Mouse (Mus musculus) erythroblast, adult 5-6 weeks (primary cell): ENCODE results near the gene Pnmal2. TPM values are rescaled to one million over a fixed set of nuclear protein-coding genes. Genes with fewer than 3 reads are reported as not detected.

ENCODE experiments used
- ATAC-seq: replicated peaks from 2 replicates; pipeline ENCODE4 v1.8.0; 2016; ENCODE audit warnings: moderate number of reproducible peaks, mild to moderate bottlenecking, moderate TSS enrichment, inconsistent platforms; ENCODE audit not compliant: poor library complexity, low FRiP score, severe bottlenecking
- total RNA-seq, 2 experiments: library from RNA; stranded (forward) in 1 of 2; stranded (reverse) in 1 of 2; fragments of 150-400 nt in 1 of 2; fragments of 200-764, 138-1000 nt in 1 of 2; gene quantifications; 2 replicates each; pipeline versions ENCODE4 v1.2.3 to v1.2.4; 2015 to 2017; ENCODE audit warnings: low replicate concordance in 2 of 2

The Pnmal2 gene
- total RNA-seq (2015; ENCODE audit: low replicate concordance) (not detected in 2 replicates), total RNA-seq (2017; ENCODE audit: low replicate concordance) (not detected in 2 replicates)

DNA sequence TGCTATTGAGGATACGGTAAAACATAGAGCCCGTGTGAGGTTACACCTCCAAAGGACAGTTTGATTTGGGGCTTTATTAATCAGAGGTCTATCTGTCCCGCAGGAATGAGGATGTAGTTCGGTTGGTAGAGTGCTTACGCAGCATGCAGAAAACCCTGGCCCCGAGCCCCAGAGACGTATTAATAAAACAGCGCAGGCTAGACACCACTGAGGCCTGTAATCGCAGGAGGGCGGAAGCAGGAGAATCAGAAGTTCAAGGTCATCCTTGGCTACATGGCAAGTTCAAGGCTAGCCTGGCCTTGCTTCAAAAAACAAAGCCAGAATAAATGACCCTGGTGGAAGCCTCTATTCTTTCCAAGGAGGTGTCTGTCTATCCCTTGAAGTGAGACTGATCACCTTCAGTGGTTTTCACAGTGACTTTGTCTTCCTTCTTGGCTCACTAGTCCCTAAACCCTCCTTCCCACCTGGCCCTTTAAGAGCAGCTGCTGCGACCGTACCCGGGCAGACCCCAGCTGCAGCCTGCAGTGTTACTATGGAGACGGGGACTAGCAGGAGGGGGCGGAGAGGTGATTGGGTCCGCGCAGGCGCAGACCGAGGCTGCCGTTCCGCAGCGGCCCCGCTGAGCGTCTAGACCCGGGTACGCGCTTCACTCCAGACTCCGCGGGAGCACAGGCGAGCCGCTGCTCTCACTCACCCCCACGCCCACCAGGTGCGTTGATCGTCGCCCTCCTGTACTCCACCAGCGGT lies at the start of gene Pnmal2:
Pnmal2 (plus strand) TSS at position 622 of the 747 bp plus-strand sequence.
- ATAC-seq: no peak

DNA sequence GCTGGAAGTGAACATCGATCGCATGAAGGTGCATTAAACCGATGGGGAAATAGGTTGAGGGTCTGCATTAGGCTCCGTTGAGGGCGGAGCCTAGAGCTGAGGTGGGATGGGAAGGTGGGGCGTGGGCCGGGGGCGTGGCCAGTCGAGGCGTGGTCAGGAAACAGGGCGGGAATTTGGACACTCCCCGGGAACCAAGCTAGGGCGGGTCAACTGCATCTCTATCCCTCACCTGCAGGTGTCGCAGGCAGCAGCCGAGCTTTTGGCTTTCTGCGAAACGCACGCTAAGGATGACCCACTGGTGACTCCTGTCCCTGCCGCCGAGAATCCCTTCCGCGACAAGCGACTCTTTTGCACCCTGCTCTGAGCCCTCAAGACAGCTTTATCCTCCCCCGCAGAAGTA lies 49.5 kb upstream of the Pnmal2 start:
- peak; percentile 73 for ATAC-seq

DNA sequence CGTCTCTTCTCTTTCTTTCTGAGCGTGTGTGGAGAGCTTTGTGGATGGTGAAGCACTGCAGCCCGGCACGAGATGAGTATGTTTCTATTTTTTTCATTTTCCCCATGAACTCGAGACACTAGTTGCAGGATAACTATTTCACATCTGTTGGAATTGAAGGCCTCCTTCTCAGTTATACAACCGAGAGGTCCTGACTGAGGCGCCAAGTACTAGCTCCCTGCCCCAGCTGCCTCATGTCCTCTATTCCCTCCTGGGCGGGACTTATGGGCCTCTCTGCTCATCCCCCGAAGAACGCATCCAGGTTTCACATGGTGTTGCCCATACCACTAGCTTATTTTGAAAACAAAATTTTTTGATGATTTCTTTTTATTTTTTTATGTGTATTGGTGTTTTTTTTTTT lies 49.0 kb upstream of the Pnmal2 start:
- ATAC-seq: no peak

DNA sequence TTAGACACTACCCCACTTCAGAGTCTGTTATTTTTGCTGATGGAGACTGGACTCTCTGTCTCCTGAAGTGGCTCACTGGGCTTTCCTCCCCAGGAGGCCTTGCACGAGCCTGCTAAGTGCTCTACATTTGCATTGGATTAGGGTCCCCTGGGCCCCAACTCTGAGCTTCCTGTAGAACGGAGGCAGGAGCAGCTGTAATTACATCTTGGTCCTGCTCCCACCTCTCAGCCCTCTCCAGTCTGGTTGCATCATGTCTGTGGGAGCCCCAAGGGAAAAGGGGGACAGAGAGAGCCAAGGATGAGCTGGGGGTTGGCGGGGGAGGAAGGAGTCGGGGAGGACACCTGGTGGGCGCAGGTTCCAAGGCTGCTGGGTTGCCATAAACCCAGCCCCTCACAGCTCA lies 44.0 kb upstream of the Pnmal2 start:
- no peak for ATAC-seq

DNA sequence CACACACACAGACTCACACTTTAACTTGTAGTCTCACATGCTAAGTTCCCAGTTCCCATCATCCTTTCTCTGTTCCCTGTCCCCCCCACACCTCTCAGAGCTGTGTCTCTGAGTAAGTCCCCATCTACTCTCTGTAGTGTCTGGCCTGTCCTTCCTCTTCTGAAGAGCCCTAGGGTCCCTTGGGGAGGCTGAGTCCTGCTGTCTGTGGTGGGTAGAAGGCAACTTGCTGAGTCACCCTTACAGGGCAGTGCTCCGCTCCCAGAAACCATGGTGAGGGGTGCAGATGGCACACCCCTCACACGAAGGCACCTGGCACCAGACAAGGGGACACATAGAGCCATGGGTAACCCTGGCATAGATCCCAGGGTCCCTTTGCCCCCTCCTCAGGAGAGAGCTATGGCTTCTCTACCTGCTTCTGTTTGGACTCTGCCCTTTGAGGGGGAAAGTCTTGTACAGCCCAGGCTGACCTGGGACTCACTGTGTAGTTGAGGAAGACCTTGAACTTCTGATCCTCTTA lies 41.0 kb upstream of the Pnmal2 start:
- no peak for ATAC-seq

DNA sequence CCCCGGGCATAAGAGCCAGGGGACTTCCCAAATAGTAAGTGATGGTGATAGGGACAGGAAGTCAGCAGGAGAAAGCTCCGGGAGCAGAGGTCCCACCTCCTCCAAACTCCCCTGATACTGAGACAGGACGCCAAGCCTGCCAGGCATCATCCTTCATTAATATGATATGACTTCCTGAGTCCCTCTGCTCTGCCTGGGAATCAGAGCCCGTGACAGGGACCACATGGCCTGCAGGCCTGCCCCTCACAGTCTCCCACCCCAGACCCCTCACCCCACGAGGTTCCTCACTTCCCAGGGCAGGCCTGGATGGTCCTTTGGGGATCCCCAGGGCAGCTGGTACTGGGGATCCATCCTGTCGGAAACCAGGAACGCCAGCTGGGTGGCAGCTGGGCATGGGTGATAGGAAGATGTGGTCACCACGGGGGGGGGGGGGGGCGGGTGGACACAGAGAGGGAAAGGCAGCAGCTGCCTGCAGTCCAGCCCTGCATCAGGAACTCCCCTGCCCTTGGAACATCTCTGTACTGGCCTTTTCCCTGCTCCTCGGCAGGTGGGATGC lies 40.3 kb upstream of the Pnmal2 start:
- ATAC-seq: no peak

DNA sequence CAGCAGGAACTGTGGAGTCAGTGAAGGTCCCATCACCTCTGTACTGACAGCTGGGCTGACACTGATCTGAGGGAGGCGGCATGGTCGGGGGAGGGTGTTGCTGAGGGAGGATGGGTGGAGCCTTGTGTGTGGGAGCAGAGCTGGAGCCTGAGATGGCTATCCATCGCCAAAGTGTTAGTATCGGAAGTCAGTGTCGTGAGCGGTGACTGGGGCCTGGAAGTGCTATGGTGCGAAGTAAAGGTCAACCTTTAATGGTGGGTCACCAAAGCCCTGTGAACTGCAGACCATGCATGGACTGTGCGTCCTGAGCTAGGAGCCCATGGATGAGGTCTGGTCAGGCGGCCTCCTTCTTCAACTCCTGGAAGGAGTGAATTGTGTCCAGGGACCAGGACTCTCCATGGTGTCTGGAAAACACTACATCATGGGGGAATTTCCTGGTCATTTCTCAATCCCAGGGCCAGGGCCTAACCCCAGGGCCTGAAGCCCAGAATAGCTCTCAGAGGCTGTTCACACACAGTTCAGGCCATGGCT lies 38.9 kb upstream of the Pnmal2 start:
- ATAC-seq: no peak

DNA sequence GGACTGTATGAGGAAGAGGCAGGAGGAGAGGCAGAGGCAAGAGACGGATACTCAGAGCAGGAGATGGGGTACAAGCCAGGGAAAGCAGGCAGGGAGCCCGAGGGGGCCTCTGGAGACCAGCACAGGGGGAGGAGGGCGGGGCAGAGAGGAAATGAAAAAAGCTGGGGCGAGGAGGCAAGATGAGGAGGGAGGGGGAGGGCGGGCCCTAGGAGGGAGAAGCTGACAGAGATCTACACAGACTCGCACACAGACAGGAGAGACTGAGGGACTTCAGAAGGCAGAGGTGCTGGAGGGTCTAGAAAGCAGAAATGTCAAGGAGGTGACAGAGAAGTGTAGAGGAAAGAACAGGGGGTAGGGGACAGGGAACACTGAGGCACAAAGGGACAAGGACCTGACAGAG lies 38.2 kb upstream of the Pnmal2 start, which contains the start of gene Ptgir:
Ptgir (plus strand) TSS at position 210 of the 400 bp plus-strand sequence.
- no peak for ATAC-seq

DNA sequence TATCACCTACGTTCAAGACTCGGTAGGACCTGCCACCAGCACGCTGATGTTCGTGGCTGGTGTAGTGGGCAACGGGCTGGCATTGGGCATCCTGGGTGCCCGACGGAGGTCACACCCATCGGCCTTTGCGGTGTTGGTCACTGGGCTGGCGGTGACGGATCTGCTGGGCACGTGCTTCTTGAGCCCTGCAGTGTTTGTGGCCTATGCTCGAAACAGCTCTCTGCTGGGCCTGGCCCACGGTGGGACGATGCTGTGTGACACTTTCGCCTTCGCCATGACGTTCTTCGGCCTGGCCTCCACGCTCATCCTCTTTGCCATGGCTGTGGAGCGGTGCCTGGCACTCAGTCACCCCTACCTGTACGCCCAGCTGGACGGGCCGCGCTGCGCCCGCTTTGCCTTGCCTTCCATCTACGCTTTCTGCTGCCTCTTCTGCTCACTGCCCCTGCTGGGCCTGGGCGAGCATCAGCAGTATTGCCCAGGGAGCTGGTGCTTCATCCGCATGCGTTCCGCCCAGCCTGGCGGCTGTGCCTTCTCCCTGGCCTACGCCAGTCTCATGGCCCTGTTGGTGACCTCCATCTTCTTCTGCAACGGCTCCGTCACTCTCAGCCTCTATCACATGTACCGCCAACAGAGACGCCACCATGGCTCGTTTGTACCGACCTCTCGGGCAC lies 37.5 kb upstream of the Pnmal2 start:
- no peak for ATAC-seq

DNA sequence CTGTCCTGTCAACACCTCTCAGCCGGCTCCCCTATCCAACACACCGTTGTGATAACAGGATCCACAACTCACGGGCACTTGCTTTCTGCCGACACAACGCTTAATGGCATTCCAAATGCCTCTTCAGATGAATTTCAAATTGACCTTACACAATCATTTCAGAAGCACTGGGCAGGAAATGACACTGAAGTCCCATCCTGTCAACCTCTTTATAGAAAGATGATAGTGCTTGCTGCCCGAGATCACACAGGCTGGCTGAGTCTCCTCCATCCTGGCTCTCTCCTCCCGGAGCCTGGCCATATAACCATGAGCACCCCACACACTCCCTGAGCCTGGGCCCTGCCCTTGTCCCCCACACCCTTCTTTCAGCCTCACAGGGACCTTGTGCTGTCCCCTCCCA lies 36.6 kb upstream of the Pnmal2 start:
- no peak for ATAC-seq

DNA sequence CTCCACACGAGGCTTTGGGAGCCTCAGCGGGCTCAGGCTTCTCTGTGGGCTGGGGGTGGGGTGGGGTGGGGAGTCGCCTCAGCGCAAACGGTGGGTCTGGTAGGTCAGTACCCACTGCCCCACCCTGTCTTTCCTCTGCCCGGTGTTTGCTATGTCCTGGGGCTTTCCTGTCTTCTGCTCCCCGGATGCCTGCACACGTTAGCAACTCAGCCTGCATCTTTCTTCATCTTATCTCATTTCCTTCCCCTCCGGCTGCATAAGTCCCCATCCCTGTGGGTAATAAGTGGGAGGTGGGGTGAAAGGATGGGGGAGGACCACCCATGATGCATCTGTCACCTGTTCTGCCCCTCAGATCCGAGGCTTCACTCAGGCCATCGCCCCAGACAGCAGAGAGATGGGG lies 36.1 kb upstream of the Pnmal2 start:
- ATAC-seq: no peak

DNA sequence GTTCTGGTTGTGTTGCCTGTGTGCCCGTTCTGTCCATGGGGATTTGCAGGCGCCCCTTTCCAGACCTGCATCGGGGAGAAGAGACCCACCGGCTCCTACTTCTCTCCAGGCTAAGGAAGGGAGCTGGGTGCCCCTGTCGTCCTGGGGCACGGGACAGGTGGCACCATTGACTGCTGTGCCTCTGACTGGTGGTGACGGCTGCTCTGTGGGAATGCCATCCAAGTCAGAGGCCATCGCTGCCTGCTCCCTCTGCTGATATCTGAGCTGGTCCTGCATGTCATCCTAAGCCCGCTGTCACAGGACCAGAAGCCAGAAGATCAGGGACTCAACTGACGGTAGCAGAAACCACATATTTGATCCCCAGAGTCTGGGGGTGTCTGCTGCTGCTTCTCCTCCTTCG lies 35.6 kb upstream of the Pnmal2 start:
- no peak for ATAC-seq

DNA sequence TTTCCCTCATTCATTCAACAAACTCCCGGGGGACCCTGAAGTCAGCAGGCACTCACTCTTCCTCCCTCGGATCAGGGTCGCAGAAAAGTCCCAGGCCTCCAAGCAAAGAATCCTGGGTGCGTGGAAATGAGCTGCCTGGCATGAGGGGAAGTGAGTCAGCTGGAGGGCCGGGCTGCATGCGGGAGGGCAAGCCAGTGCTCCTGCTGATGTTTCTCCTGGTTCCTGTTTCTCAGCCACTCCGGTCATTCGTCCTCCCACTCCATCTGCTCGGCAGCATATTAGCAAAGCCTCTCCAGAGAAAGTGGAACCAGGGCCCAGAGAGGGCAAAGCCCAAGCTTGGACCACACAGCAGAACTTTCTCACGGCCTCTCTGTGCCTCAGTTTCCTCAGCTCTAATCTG lies 34.6 kb upstream of the Pnmal2 start:
- no peak for ATAC-seq

DNA sequence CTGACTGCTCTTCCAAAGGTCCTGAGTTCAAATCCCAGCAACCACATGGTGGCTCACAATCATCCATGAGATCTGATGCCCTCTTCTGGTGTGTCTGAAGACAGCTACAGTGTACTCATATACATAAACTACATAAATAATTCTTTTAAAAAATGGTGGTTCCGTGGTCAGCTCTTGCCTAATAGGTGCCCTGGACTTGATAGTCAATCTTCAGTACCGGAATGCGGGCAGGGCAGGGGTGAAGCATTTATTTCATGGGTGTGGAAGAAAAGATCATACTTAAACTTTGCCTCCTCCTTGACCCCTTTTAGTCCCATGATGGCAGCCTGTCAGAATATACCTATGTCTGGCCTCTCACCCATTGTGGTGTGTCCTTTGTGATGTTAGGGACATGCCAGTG lies 32.6 kb upstream of the Pnmal2 start:
- no peak for ATAC-seq

DNA sequence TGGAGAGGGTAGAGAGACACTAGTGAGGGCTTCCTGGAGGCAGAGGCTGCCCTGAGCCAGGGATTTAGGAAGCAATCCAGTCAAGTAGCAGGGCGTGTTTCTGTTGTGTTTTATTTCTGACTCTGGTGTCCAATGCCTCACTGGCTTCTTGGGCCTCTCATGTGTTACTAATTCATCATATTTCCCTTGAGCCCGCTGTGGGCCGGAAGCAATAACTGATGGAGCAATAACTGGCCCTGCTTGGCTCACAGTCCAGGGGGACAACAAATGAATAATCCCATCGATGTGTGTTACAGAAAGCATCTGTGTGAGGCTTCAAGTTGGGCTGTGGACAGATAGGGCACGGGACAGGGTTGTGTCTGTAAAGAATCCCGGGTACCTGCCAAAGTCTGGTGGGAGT lies 32.1 kb upstream of the Pnmal2 start:
- ATAC-seq: no peak

DNA sequence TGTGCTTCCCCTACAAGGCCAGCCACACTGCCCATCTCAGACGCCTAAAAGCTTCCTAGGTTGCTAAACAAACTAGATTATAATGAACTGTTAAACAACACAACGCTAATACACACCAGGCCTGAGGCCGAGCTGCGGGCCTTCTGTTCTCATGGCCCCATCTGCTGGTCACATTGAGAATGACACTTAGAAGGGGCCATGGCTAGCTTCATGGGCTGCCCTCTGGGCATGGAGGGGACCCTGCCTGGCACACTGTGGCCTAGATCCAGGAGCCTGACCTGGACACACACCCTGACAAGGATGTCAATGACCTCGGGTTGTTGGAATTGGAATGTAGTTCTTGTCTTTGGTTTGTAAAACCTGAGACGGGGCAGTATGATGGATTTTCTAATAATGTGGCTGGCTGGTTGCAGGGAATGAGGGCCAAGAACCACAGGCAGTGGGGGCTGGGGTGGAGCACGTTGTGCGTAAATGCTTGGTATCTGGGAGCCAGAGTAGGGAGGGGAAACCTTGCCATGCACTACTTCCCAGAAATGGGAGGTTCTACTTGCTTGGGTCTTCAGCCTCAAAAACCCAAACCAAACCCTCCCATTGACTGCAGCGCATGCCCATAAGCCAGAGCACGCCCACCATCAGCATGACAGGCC lies 30.6 kb upstream of the Pnmal2 start:
- ATAC-seq: peak; percentile 83

DNA sequence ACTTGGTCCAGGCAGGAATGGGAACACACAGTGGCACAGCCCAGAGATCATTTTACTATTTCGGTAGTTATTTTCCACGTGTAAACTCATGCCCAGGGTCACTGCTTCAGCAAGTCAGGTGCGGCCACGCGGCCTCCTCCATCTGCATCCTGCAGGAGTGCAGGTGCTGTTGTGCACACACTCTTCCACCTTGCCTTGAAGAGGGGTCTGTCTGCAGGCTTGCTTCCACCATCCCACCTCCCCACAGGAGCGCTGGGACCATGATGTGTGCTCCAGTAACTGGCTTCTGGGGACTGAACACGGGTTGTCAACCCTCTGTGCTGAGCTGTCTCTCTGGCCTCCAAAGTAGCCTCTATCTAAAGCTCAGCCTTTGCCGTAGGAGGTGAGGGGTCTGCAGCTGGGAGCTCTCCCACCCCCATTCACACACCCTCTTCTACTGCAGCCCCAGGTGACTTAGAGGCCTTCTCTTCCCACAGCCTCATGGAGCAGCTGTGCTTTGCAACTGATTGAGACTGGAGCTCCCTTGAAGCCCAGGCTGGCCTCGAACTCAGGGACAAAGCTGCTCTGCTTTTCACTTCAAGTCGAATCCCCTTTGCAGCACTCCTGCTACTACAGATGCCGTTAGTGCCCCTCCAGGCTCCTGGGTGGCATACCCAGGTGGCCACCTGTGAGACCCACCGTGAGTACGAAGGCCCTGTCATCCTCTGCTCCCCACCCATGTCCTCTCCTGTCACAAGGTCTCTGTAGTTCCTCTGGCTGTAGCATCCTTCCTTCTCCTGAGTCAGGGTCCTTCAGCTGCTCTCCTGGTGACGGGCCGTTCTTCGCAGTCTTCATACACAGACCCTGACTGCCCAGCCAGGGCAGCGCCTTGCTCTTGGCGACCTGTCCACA lies 29.8 kb upstream of the Pnmal2 start:
- ATAC-seq: no peak

DNA sequence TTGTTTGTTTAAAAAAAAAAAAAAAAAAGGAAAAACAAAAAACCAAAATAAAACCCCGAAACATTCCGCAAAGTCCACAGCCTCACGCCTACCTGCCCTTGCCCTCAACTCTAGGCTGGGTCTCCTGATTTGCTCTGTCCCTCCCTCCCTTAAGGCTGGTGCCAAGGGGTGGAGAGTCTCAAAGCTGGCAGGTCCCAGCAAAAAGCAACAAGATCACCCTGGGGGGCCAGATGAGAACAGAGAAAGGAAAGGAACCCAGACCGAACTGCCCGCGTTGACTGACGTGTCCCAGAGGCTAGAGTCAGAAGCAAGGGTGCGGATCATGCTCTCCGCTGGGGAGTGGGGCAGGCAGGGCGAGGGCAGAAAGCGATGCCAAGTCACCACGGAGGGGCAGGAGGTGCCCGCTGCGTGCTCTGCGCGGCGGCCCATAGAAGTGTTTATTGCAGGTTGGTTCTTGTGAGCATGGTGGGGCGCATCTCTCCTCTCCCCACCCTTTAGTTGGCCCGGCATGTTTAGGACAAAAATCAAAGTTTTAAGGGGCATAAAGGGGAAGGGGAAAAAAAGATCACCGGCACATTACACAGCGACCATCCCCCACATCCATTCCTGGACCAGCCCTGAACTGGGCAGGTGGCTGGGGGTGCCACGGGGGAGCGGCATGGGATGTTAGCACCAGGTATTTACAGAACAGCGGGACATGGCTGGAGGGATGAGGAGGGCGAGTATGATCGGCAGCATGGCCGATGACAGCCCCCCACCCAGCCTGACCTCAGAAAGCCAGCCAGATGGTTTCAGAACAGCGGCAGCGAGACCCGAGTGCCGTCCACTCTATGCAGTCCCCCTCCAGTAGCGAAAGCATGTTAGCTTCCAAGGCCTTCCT lies 28.8 kb upstream of the Pnmal2 start:
- ATAC-seq: no peak
